Mouse (Mus musculus) small intestine, adult 2 months (tissue): ENCODE results near the gene Fsd1.
"Not testable (repeated sequence)": the region's sequence is repeated elsewhere in the genome, so short reads cannot be mapped to it uniquely, and the experiment has no call there.

ENCODE experiments used
- CTCF ChIP-seq: fragments of 200-500 bp; IDR thresholded peaks from 2 replicates; pipeline ENCODE4 v1.5.1; 2012; ENCODE audit warnings: low read depth, mild to moderate bottlenecking, control low read depth, inconsistent platforms, low read length, moderate library complexity, mixed read lengths; ENCODE audit not compliant: insufficient replicate concordance, insufficient read length; ENCODE audit errors: extremely low read depth
- POLR2A ChIP-seq: fragments of 200-500 bp; IDR thresholded peaks from 2 replicates; pipeline ENCODE4 v1.6.1; 2012; ENCODE audit warnings: low read depth, mild to moderate bottlenecking, control low read depth, inconsistent platforms, low read length, moderate library complexity

DNA sequence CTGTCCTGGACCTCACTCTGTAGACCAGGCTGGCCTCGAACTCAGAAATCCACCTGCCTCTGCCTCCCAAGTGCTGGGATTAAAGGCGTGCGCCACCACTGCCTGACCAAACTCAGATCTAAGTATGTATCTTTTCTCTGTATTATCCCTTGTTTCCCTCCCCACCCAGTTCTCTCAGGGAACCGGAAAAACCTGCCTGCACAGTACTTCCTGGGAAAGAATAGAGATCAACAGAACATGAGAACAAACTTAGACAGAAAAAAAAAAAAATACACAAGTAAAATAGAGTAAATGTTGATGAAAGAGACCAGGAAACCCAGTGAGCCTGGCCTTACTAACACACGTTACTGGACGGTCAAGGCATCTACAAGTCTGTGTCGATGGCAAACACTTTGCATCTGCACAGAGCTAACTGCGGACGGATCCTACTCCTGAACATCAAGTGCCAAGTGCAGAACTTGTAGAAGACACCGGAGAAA, 41.9 kb upstream of the Fsd1 start:
- TF ChIP-seq CTCF, POLR2A: not testable (repeated sequence)
